Mouse (Mus musculus) midbrain, embryonic 11.5 days (tissue): ENCODE measurements around the gene Dynlt1b. TPM values are rescaled to one million over a fixed set of nuclear protein-coding genes. Genes with fewer than 3 reads are reported as not detected.

Experiments
- polyA plus RNA-seq: library from polyadenylated mRNA; unstranded; fragments of >200 nt; fragmentation: Nextera tagmentation; extraction: Ambion mirVana; gene quantifications from 2 replicates; pipeline ENCODE4 v1.2.1, GENCODE M21; 2014

The Dynlt1b gene
- polyA plus RNA-seq, 1 experiment from 2014 or later = 680 TPM

Other genes starting within 250 kb of the Dynlt1b start
- 22.2 and 25.6 TPM in 2 replicates for gene Tmem181a, start 173.3 kb upstream of the Dynlt1b start, polyA plus RNA-seq
- gene Dynlt1a, start 112.6 kb upstream of the Dynlt1b start, polyA plus RNA-seq = 32.0 and 32.1 TPM in 2 replicates
- gene Dynlt1c, start 171.6 kb downstream of the Dynlt1b start, polyA plus RNA-seq = 32.5 and 33.3 TPM in 2 replicates
- gene Dynlt1f, start 225.8 kb downstream of the Dynlt1b start, polyA plus RNA-seq = 302 and 308 TPM in 2 replicates
- not detected in 2 replicates for gene Sytl3, start 229.0 kb downstream of the Dynlt1b start, polyA plus RNA-seq